24 mouse cellular contexts compared by ENCODE assay signal in the genomic region with DNA sequence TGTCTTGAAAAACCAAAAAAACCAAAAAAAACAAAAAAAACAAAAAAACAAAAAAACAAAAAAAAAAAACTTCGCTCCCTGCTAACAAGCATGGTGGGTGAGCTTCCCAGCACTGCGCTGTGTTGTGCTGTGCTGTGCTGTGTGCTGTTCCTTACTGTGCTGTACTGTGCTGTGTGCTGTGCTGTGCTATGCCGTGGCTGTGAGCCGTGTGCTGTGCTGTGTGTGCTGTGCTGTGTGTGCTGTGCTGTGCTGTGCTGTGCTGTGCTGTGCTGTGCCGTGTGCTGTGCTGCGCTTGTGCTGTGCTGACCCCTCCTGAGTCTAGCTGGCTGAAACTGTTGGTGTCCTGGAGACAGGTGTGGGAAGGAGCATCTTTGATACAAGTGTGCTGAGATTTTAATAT. TPM values are rescaled to one million over a fixed set of nuclear protein-coding genes. Genes with fewer than 3 reads are reported as not detected.
DNase-seq lines count a peak whose midpoint lies in the region; ATAC-seq and TF ChIP-seq lines count a peak whose summit lies in the region.
"Had no signal": no experiment of that assay in that cellular context is flagged by ENCODE, and none has a peak within 500 bp of the region (broad histone marks: within the 10 kb centered on the region; RNA-seq: fewer than 3 reads in every experiment).

No protein-coding gene starts in this region.

- H3K4me3 ChIP-seq in gastrocnemius, adult 2 months: no peak overlapping the region
- H3K4me3 ChIP-seq in hindbrain, embryonic 15.5 days: no peak overlapping the region
- no peak overlapping the region for H3K4me3 ChIP-seq in hindbrain, embryonic 11.5 days (ENCODE audit: low read depth, low read length)
- no peak overlapping the region for H3K4me3 ChIP-seq in lung, postnatal 0 days (ENCODE audit: low read depth, low read length)
- no peak overlapping the region for H3K4me3 ChIP-seq in brown adipose tissue, adult 24 weeks (ENCODE audit: insufficient read depth, low read depth, low read length)
- H3K4me3 ChIP-seq: forebrain, embryonic 12.5 days; limb, embryonic 12.5 days; midbrain, embryonic 10.5 days had no signal

- intact Hi-C loops in gastrocnemius, adult 2 months (cut with DNase I): no loop called here
- intact Hi-C loops in gastrocnemius, postnatal 14 days (cut with DNase I; ENCODE audit: low total_unique reads): no loop called here

- peak; percentile 64; the same call in 1 of the 2 replicates for ATAC-seq in hindbrain, embryonic 15.5 days (ENCODE audit: low FRiP score, low read depth)
- ATAC-seq in hindbrain, embryonic 11.5 days (ENCODE audit: low FRiP score): no peak
- no peak for ATAC-seq in lung, postnatal 0 days
- no peak for ATAC-seq in CD4-positive, CD25-positive, alpha-beta regulatory T cell, adult 4 months
- ATAC-seq: intestine, embryonic 16.5 days had no signal

- no peak for TF ChIP-seq CTCF in gastrocnemius, adult 2 months (IDR thresholded peaks at IDR 0.05)
- TF ChIP-seq CTCF in lung, postnatal 0 days (IDR thresholded peaks at IDR 0.05): no peak

- H3K4me1 ChIP-seq in hindbrain, embryonic 15.5 days (replicated peaks): peaks cover 44% of the 10 kb centered on the region
- peaks cover 6% of the 10 kb centered on the region for H3K4me1 ChIP-seq in hindbrain, embryonic 11.5 days (replicated peaks; ENCODE audit: control insufficient read depth, insufficient read depth, low read length)
- peaks cover 61% of the 10 kb centered on the region for H3K4me1 ChIP-seq in lung, postnatal 0 days (ENCODE audit: insufficient read depth, low read depth, low read length)
- H3K4me1 ChIP-seq in brown adipose tissue, adult 24 weeks (ENCODE audit: control insufficient read depth, insufficient read depth, insufficient read length, low read length): peaks cover 53% of the 10 kb centered on the region

- H3K27me3 ChIP-seq in hindbrain, embryonic 15.5 days: no peaks in the 10 kb centered on the region
- no peaks in the 10 kb centered on the region for H3K27me3 ChIP-seq in hindbrain, embryonic 11.5 days (ENCODE audit: control insufficient read depth, insufficient read depth, low read length)
- no peaks in the 10 kb centered on the region for H3K27me3 ChIP-seq in lung, postnatal 0 days (replicated peaks; ENCODE audit: insufficient read depth, low read length)
- H3K27me3 ChIP-seq: CH12.LX; forebrain, embryonic 12.5 days; limb, embryonic 12.5 days had no signal

- 95% methylated on average over 6 of the region's 6 CpGs for whole genome bisulfite sequencing in hindbrain, embryonic 15.5 days
- WGBS in hindbrain, embryonic 11.5 days: 95% methylated on average over 6 of the region's 6 CpGs
- WGBS in lung, postnatal 0 days: 89% methylated on average over 6 of the region's 6 CpGs

- no peak overlapping the region for H3K9ac ChIP-seq in hindbrain, embryonic 15.5 days
- H3K9ac ChIP-seq in hindbrain, embryonic 11.5 days (ENCODE audit: low read depth, low read length): no peak overlapping the region
- no peak overlapping the region for H3K9ac ChIP-seq in lung, postnatal 0 days (replicated peaks; ENCODE audit: low read depth)
- H3K9ac ChIP-seq: forebrain, embryonic 12.5 days; hindbrain, embryonic 14.5 days; limb, embryonic 12.5 days; liver, embryonic 14.5 days had no signal

- no peaks in the 10 kb centered on the region for H3K36me3 ChIP-seq in hindbrain, embryonic 15.5 days
- H3K36me3 ChIP-seq in hindbrain, embryonic 11.5 days (ENCODE audit: control insufficient read depth, insufficient read depth, low read length): no peaks in the 10 kb centered on the region
- H3K36me3 ChIP-seq in lung, postnatal 0 days (ENCODE audit: insufficient read depth, low read length): no peaks in the 10 kb centered on the region
- H3K36me3 ChIP-seq: forebrain, embryonic 12.5 days had no signal

- peak overlapping the region; percentile 97; the same call in 1 of the 2 replicates for H3K27ac ChIP-seq in gastrocnemius, adult 2 months
- no peak overlapping the region for H3K27ac ChIP-seq in hindbrain, embryonic 15.5 days (replicated peaks)
- H3K27ac ChIP-seq in hindbrain, embryonic 11.5 days (ENCODE audit: low read depth, low read length): no peak overlapping the region
- H3K27ac ChIP-seq in lung, postnatal 0 days (ENCODE audit: low read length): peak overlapping the region; percentile 49; the same call in 1 of the 2 replicates
- H3K27ac ChIP-seq in brown adipose tissue, adult 24 weeks (replicated peaks; ENCODE audit: low read depth, low read length): peak overlapping the region; percentile 40; the same call in 1 of the 2 replicates
- H3K27ac ChIP-seq: hindbrain, embryonic 14.5 days; limb, embryonic 12.5 days; liver, embryonic 14.5 days; midbrain, embryonic 10.5 days had no signal

- H3K9me3 ChIP-seq in hindbrain, embryonic 15.5 days: no peaks in the 10 kb centered on the region
- no peaks in the 10 kb centered on the region for H3K9me3 ChIP-seq in hindbrain, embryonic 11.5 days (ENCODE audit: control insufficient read depth, low read length)
- H3K9me3 ChIP-seq in lung, postnatal 0 days (ENCODE audit: low read length): no peaks in the 10 kb centered on the region
- H3K9me3 ChIP-seq: forebrain, embryonic 12.5 days; limb, embryonic 12.5 days; midbrain, embryonic 10.5 days had no signal

- no peak for DNase-seq in gastrocnemius, adult 2 months
- DNase-seq in gastrocnemius, postnatal 14 days: no peak
- no peak for DNase-seq in hindbrain, embryonic 11.5 days (ENCODE audit: low spot score)
- no peak for DNase-seq in lung, postnatal 0 days (ENCODE audit: low spot score)
- DNase-seq in lung, postnatal 4 days: no peak
- DNase-seq: adrenal gland, postnatal 25 days; cerebellum, adult 11-12 months; cerebellum, postnatal 25 days; gastrocnemius, postnatal 25 days; right cerebral cortex, postnatal 25 days had no signal

- TF ChIP-seq EP300 in lung, postnatal 0 days (IDR thresholded peaks at IDR 0.05): no peak

- H3K4me2 ChIP-seq in hindbrain, embryonic 15.5 days: no peak overlapping the region
- no peak overlapping the region for H3K4me2 ChIP-seq in hindbrain, embryonic 11.5 days (replicated peaks; ENCODE audit: low read depth, low read length)
- H3K4me2 ChIP-seq in lung, postnatal 0 days (replicated peaks; ENCODE audit: low read depth, low read length): no peak overlapping the region
- H3K4me2 ChIP-seq: forebrain, embryonic 12.5 days; hindbrain, embryonic 14.5 days; limb, embryonic 12.5 days had no signal

RNA-seq across cellular contexts. Expression of a gene that starts 43.3 kb away (rescaled TPM):
- total RNA-seq in gastrocnemius, adult 2 months (2021): not detected
- not detected for total RNA-seq in gastrocnemius, postnatal 14 days (2021)
- polyA plus RNA-seq in hindbrain, embryonic 15.5 days (2015; fragmentation: Nextera tagmentation; extraction: Ambion mirVana): 0.12 TPM in 1 of 2 replicates, not detected in the other
- 0.08 and 0.28 TPM in 2 replicates for polyA plus RNA-seq in hindbrain, embryonic 11.5 days (2014; fragmentation: Nextera tagmentation; extraction: Ambion mirVana)
- 0.04 and 0.13 TPM in 2 replicates for polyA plus RNA-seq in lung, postnatal 0 days (2015; fragmentation: Nextera tagmentation; extraction: Ambion mirVana)
- not detected in 2 replicates for polyA plus RNA-seq in brown adipose tissue, adult 24 weeks (2012; ENCODE audit: insufficient read depth, insufficient read length, missing spikeins)
- under 1 TPM; 0.11 to 0.20 TPM for polyA plus RNA-seq in CD4-positive, CD25-positive, alpha-beta regulatory T cell, adult 4 months (2017; shearing (Covaris generic))
- total RNA-seq: adrenal gland, postnatal 25 days; CH12.LX; gastrocnemius, postnatal 25 days; layer of hippocampus, postnatal 14 days; left cerebral cortex, postnatal 10 days had no signal
- polyA plus RNA-seq: forebrain, embryonic 12.5 days; hindbrain, embryonic 14.5 days; intestine, embryonic 16.5 days; kidney, embryonic 16.5 days; large intestine, adult 2 months; liver, embryonic 14.5 days had no signal

Comparison
In these comparisons a context has a peak if more than half of its experiments do, and no peak if none do; other contexts are left out.
1. H3K27ac ChIP-seq: peak in gastrocnemius, adult 2 months (single experiment), lung, postnatal 0 days (single experiment) and brown adipose tissue, adult 24 weeks (single experiment); none in hindbrain, embryonic 15.5 days (single experiment) and hindbrain, embryonic 11.5 days (single experiment).